Mouse (Mus musculus) layer of hippocampus, adult 9-11 months (tissue): ENCODE data around the gene Ripply3.

ENCODE experiments used
- DNase-seq: peaks from one replicate; pipeline ENCODE4 v3.0.0; 2022

The Ripply3 gene

GRCm38 (mm10) chr16:94327781-94328711, at the start of gene Ripply3:
TSS of gene Ripply3 (plus strand) at chr16:94328420.
- no peak for DNase-seq

GRCm38 (mm10) chr16:94283972-94284371, 44.2 kb upstream of the Ripply3 start:
- no peak for DNase-seq

GRCm38 (mm10) chr16:94287826-94288225, 40.4 kb upstream of the Ripply3 start:
- DNase-seq = no peak

- peak; percentile 93 for DNase-seq
Observed at GRCm38 (mm10) chr16:94289138-94290072, 38.8 kb upstream of the Ripply3 start.

GRCm38 (mm10) chr16:94290073-94290999, 37.9 kb upstream of the Ripply3 start:
- DNase-seq = peak; percentile 64

- no peak for DNase-seq
Observed at GRCm38 (mm10) chr16:94291141-94291540, 37.1 kb upstream of the Ripply3 start.

- no peak for DNase-seq
Observed at GRCm38 (mm10) chr16:94298081-94298480, 30.1 kb upstream of the Ripply3 start.

GRCm38 (mm10) chr16:94299210-94299609, 29.0 kb upstream of the Ripply3 start:
- no peak for DNase-seq

- DNase-seq = no peak
Observed at GRCm38 (mm10) chr16:94301194-94301593, 27.0 kb upstream of the Ripply3 start.

GRCm38 (mm10) chr16:94301696-94302095, 26.5 kb upstream of the Ripply3 start:
- no peak for DNase-seq

- DNase-seq = no peak
Observed at GRCm38 (mm10) chr16:94302274-94303202, 25.7 kb upstream of the Ripply3 start.

GRCm38 (mm10) chr16:94303203-94303535, 25.1 kb upstream of the Ripply3 start:
- DNase-seq = no peak

GRCm38 (mm10) chr16:94307526-94307925, 20.7 kb upstream of the Ripply3 start:
- DNase-seq = no peak

- no peak for DNase-seq
Observed at GRCm38 (mm10) chr16:94307942-94308341, 20.3 kb upstream of the Ripply3 start.

- no peak for DNase-seq
Observed at GRCm38 (mm10) chr16:94309025-94309424, 19.2 kb upstream of the Ripply3 start.

- no peak for DNase-seq
Observed at GRCm38 (mm10) chr16:94311416-94311815, 16.8 kb upstream of the Ripply3 start.

- DNase-seq = no peak
Observed at GRCm38 (mm10) chr16:94311931-94312330, 16.3 kb upstream of the Ripply3 start.

- DNase-seq = peak; percentile 92
Observed at GRCm38 (mm10) chr16:94312663-94313228, 15.5 kb upstream of the Ripply3 start.

- peak; percentile 97 for DNase-seq
Observed at GRCm38 (mm10) chr16:94313229-94314030, 14.8 kb upstream of the Ripply3 start, which contains the start of gene Hlcs. TSS of gene Hlcs (minus strand) at chr16:94313571.

GRCm38 (mm10) chr16:94314626-94315025, 13.6 kb upstream of the Ripply3 start:
- no peak for DNase-seq
